Mouse (Mus musculus): Measurements from ENCODE around the gene Cdk1. TPM values are rescaled to one million over a fixed set of nuclear protein-coding genes. Genes with fewer than 3 reads are reported as not detected.

Cdk1 gene
- polyA plus RNA-seq (2015; fragmentation: Nextera tagmentation; extraction: Ambion mirVana), result 386 and 430 TPM in 2 replicates

DNA sequence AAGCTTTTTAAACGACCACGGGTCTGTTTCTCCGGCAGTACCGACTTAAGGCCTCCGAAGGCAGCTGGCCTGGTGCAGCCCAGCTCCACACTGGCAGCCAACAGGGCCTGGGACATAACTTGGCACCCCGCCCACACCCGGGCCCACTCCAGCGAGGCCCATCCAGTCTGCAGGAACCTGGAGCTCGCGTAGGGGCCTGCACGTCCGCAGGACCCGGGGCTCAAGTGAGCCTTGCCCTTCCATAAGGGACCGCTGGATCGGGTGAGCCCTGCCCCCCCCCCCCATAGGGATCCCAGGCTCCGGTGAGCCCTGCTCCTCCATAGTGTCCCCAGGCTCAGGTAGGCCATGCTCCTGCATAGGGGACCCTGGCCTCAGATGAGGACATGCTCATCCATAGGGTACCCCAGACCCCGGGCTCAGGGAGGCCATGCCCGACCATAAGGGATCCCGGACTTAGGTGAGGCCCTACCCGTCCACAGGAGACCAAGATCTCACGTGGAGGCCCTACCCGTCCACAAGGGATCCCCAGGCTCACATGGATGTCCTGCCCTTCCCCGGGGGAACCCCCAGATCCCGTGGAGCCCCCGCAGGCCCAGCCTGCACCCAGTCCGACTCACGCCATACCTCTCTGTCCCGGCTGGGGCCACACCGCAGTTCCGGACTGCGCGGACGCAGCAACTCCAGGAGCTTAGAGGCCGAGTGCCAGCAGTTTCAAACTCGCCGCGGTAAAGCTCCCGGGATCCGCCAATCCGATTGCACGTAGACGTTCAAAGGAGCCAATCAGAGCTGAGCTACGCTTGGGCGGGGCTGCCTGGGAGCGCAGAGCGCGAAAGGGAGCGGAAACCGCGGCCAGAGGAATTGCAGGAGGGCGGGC, at the start of gene Cdk1:
Cdk1 (minus strand) TSS at position 727 of the 874 bp plus-strand sequence.

GRCm38 (mm10) chr10:69398763-69399590, 46.2 kb upstream of the Cdk1 start, which contains the start of gene Ank3:
Ank3 (plus strand) TSS chr10:69398773.

Other genes with a start within 250 kb of the Cdk1 start
- 12.5 and 17.7 TPM in 2 replicates for gene Rhobtb1, start 201.5 kb downstream of the Cdk1 start, polyA plus RNA-seq (2015; fragmentation: Nextera tagmentation; extraction: Ambion mirVana)
- gene A930033H14Rik, start 139.8 kb downstream of the Cdk1 start, polyA plus RNA-seq (2015; fragmentation: Nextera tagmentation; extraction: Ambion mirVana), result 1.5 and 1.7 TPM in 2 replicates
- gene Ank3, start 45.8 kb upstream of the Cdk1 start, polyA plus RNA-seq (2015; fragmentation: Nextera tagmentation; extraction: Ambion mirVana), result 5.5 and 7.7 TPM in 2 replicates